Mouse (Mus musculus) embryonic facial prominence, embryonic 13.5 days (tissue): ENCODE results near the gene Fkbp8. TPM values are rescaled to one million over a fixed set of nuclear protein-coding genes. Genes with fewer than 3 reads are reported as not detected.

Experiments used
- ATAC-seq: fragments of 200-750 bp; cut with Nextera tagmentation; 2 replicates; pipeline ENCODE4 v1.8.0; 2017; ENCODE audit warnings: low read depth; ENCODE audit not compliant: insufficient number of reproducible peaks, insufficient read depth, low FRiP score, low TSS enrichment
- H3K27ac ChIP-seq: fragments of 300-500 bp; sonication (generic); 2 replicates; pipeline ENCODE4 v1.5.1; 2015; ENCODE audit warnings: moderate library complexity, mild to moderate bottlenecking, inconsistent platforms
- H3K27me3 ChIP-seq: fragments of 300-500 bp; sonication (generic); 2 replicates; pipeline ENCODE4 v1.6.1; 2015; ENCODE audit warnings: mild to moderate bottlenecking, inconsistent platforms
- H3K36me3 ChIP-seq: fragments of 300-500 bp; sonication (generic); 2 replicates; pipeline ENCODE4 v1.6.1; 2015; ENCODE audit warnings: mild to moderate bottlenecking, inconsistent platforms
- H3K4me1 ChIP-seq: fragments of 300-500 bp; sonication (generic); 2 replicates; pipeline ENCODE4 v1.6.1; 2015; ENCODE audit warnings: inconsistent platforms
- H3K4me2 ChIP-seq: fragments of 300-500 bp; sonication (generic); 2 replicates; pipeline ENCODE4 v1.6.1; 2015; ENCODE audit warnings: moderate library complexity, mild to moderate bottlenecking, inconsistent platforms
- H3K4me3 ChIP-seq: fragments of 300-500 bp; sonication (generic); 2 replicates; pipeline ENCODE4 v1.5.1; 2015; ENCODE audit warnings: mild to moderate bottlenecking, inconsistent platforms
- H3K9ac ChIP-seq: fragments of 300-500 bp; sonication (generic); 2 replicates; pipeline ENCODE4 v1.6.1; 2015; ENCODE audit warnings: mild to moderate bottlenecking, inconsistent platforms
- H3K9me3 ChIP-seq: fragments of 300-500 bp; sonication (generic); 2 replicates; pipeline ENCODE4 v1.6.1; 2016; ENCODE audit warnings: inconsistent platforms
- WGBS: fragments of 180-500 bp; shearing (Covaris S2); methylation state at CpG from one replicate; pipeline ENCODE4 v1.1.7; 2015; ENCODE audit warnings: mixed read lengths; 5-methylcytosine and 5-hydroxymethylcytosine counted together
- polyA plus RNA-seq: library from polyadenylated mRNA; unstranded; fragments of >200 nt; fragmentation: Nextera tagmentation; extraction: Ambion mirVana; gene quantifications from 2 replicates; pipeline ENCODE4 v1.2.1, GENCODE M21; 2015

The Fkbp8 gene
- polyA plus RNA-seq, 1 experiment from 2014 or later: 306 TPM

GRCm38 (mm10) chr8:70549412-70550184 is 22.1 kb downstream of the Fkbp8 start:
- Histone ChIP-seq H3K4me1 (peaks cover 18% of the 10 kb centered on the region), H3K4me3 (no peak overlapping the region), H3K4me2 (no peak overlapping the region), H3K27me3 (no peaks in the 10 kb centered on the region), H3K9me3 (no peaks in the 10 kb centered on the region), H3K9ac (no peak overlapping the region), H3K36me3 (0 out of 2 replicates have a peak, but pooled peaks cover 4% of the 10 kb centered on the region), H3K27ac (no peak overlapping the region)
- 90% methylated on average over 10 of the region's 10 CpGs for WGBS
- ATAC-seq: no peak

GRCm38 (mm10) chr8:70551558-70552161 is 24.1 kb downstream of the Fkbp8 start:
- Histone ChIP-seq H3K4me1 (peaks cover 18% of the 10 kb centered on the region), H3K27me3 (no peaks in the 10 kb centered on the region), H3K9me3 (no peaks in the 10 kb centered on the region), H3K9ac (no peak overlapping the region), H3K36me3 (no peaks in the 10 kb centered on the region; the same call in 1 of the 2 replicates), H3K4me2 (no peak overlapping the region), H3K4me3 (no peak overlapping the region), H3K27ac (no peak overlapping the region)
- 65% methylated on average over 3 of the region's 3 CpGs for WGBS
- ATAC-seq: no peak

- no peaks in the 10 kb centered on the region for H3K27me3 ChIP-seq
- no peak for ATAC-seq
- H3K4me3 ChIP-seq: no peak overlapping the region
- no peak overlapping the region for H3K4me2 ChIP-seq
- H3K4me1 ChIP-seq: peaks cover 18% of the 10 kb centered on the region
- H3K9me3 ChIP-seq: no peaks in the 10 kb centered on the region
- peaks cover 2% of the 10 kb centered on the region; the same call in 1 of the 2 replicates for H3K36me3 ChIP-seq
- WGBS: 76% methylated on average over 1 of the region's 1 CpGs
- H3K27ac ChIP-seq: no peak overlapping the region
- no peak overlapping the region for H3K9ac ChIP-seq
These were observed 25.3 kb downstream of the Fkbp8 start for GRCm38 (mm10) chr8:70552836-70553235.

- Histone ChIP-seq H3K27ac (no peak overlapping the region), H3K27me3 (no peaks in the 10 kb centered on the region), H3K4me1 (peaks cover 24% of the 10 kb centered on the region), H3K9ac (no peak overlapping the region), H3K9me3 (no peaks in the 10 kb centered on the region), H3K4me2 (no peak overlapping the region), H3K36me3 (peaks cover 2% of the 10 kb centered on the region; the same call in 1 of the 2 replicates), H3K4me3 (no peak overlapping the region)
- no peak for ATAC-seq
These were observed 26.2 kb downstream of the Fkbp8 start for GRCm38 (mm10) chr8:70553740-70554139.

- WGBS: 93% methylated on average over 4 of the region's 4 CpGs
- no peak for ATAC-seq
- Histone ChIP-seq H3K9me3 (no peaks in the 10 kb centered on the region), H3K9ac (no peak overlapping the region), H3K4me2 (no peak overlapping the region), H3K27ac (no peak overlapping the region), H3K4me3 (no peak overlapping the region), H3K4me1 (peaks cover 24% of the 10 kb centered on the region), H3K27me3 (no peaks in the 10 kb centered on the region), H3K36me3 (peaks cover 6% of the 10 kb centered on the region; the same call in 1 of the 2 replicates)
These were observed 27.7 kb downstream of the Fkbp8 start for GRCm38 (mm10) chr8:70555079-70555747.

- WGBS: 74% methylated on average over 4 of the region's 4 CpGs
These were observed 30.8 kb downstream of the Fkbp8 start for GRCm38 (mm10) chr8:70558334-70558733.

GRCm38 (mm10) chr8:70558983-70559382 is 31.5 kb downstream of the Fkbp8 start:
- Histone ChIP-seq H3K4me3 (no peak overlapping the region), H3K27ac (no peak overlapping the region), H3K4me1 (peaks cover 5% of the 10 kb centered on the region; the same call in 1 of the 2 replicates), H3K27me3 (no peaks in the 10 kb centered on the region), H3K36me3 (peaks cover 6% of the 10 kb centered on the region; the same call in 1 of the 2 replicates), H3K4me2 (no peak overlapping the region), H3K9ac (no peak overlapping the region), H3K9me3 (no peaks in the 10 kb centered on the region)
- 71% methylated on average over 3 of the region's 3 CpGs for whole genome bisulfite sequencing
- ATAC-seq: no peak

More at GRCm38 (mm10) chr8:70558334-70558733, 30.8 kb downstream of the Fkbp8 start:
- H3K4me3 ChIP-seq: no peak overlapping the region
- H3K4me2 ChIP-seq: no peak overlapping the region
- peak overlapping the region; percentile 40; the same call in 1 of the 2 replicates for H3K9ac ChIP-seq
- peaks cover 6% of the 10 kb centered on the region; the same call in 1 of the 2 replicates for H3K36me3 ChIP-seq
- H3K27me3 ChIP-seq: no peaks in the 10 kb centered on the region
- no peak for ATAC-seq
- H3K4me1 ChIP-seq: peaks cover 12% of the 10 kb centered on the region
- 0 out of 2 replicates have a peak overlapping the region, but pooled peaks have one; percentile 33 for H3K27ac ChIP-seq
- no peaks in the 10 kb centered on the region for H3K9me3 ChIP-seq

- no peaks in the 10 kb centered on the region for H3K9me3 ChIP-seq
- WGBS: 97% methylated on average over 2 of the region's 2 CpGs
- H3K4me2 ChIP-seq: no peak overlapping the region
- H3K36me3 ChIP-seq: peaks cover 9% of the 10 kb centered on the region
- no peak overlapping the region for H3K9ac ChIP-seq
- ATAC-seq: no peak
- peaks cover 12% of the 10 kb centered on the region for H3K4me1 ChIP-seq
- H3K27me3 ChIP-seq: no peaks in the 10 kb centered on the region
- H3K27ac ChIP-seq: no peak overlapping the region
- H3K4me3 ChIP-seq: no peak overlapping the region
These were observed 32.6 kb downstream of the Fkbp8 start for GRCm38 (mm10) chr8:70560096-70560495.

- H3K27ac ChIP-seq: no peak overlapping the region
- H3K9ac ChIP-seq: no peak overlapping the region
- H3K9me3 ChIP-seq: no peaks in the 10 kb centered on the region
- ATAC-seq: no peak
- 73% methylated on average over 3 of the region's 3 CpGs for WGBS
- peaks cover 16% of the 10 kb centered on the region for H3K4me1 ChIP-seq
- peaks cover 11% of the 10 kb centered on the region for H3K36me3 ChIP-seq
- no peak overlapping the region for H3K4me2 ChIP-seq
- H3K4me3 ChIP-seq: no peak overlapping the region
- no peaks in the 10 kb centered on the region for H3K27me3 ChIP-seq
These were observed 33.0 kb downstream of the Fkbp8 start for GRCm38 (mm10) chr8:70560564-70560963.

GRCm38 (mm10) chr8:70561357-70561756 is 33.8 kb downstream of the Fkbp8 start:
- Histone ChIP-seq H3K4me1 (peaks cover 19% of the 10 kb centered on the region), H3K27ac (no peak overlapping the region), H3K36me3 (peaks cover 13% of the 10 kb centered on the region), H3K27me3 (no peaks in the 10 kb centered on the region), H3K4me2 (no peak overlapping the region), H3K9ac (no peak overlapping the region), H3K4me3 (no peak overlapping the region), H3K9me3 (no peaks in the 10 kb centered on the region)
- WGBS: 75% methylated on average over 4 of the region's 4 CpGs
- ATAC-seq: no peak

- no peak overlapping the region for H3K9ac ChIP-seq
- no peak for ATAC-seq
- no peak overlapping the region for H3K4me3 ChIP-seq
- H3K27ac ChIP-seq: no peak overlapping the region
- H3K36me3 ChIP-seq: peaks cover 13% of the 10 kb centered on the region
- no peaks in the 10 kb centered on the region for H3K27me3 ChIP-seq
- H3K4me1 ChIP-seq: peaks cover 19% of the 10 kb centered on the region
- H3K9me3 ChIP-seq: no peaks in the 10 kb centered on the region
- 71% methylated on average over 7 of the region's 7 CpGs for WGBS
- H3K4me2 ChIP-seq: no peak overlapping the region
These were observed 34.4 kb downstream of the Fkbp8 start for GRCm38 (mm10) chr8:70561809-70562535.
